Mouse (Mus musculus): ENCODE data around the gene Dpf2. TPM values are rescaled to one million over a fixed set of nuclear protein-coding genes. Genes with fewer than 3 reads are reported as not detected.
A peak's percentile ranks its signal among the peaks of the same experiment; 100 is the strongest.

The Dpf2 gene
- polyA plus RNA-seq, 1 experiment from 2014 or later: 155 TPM

DNA sequence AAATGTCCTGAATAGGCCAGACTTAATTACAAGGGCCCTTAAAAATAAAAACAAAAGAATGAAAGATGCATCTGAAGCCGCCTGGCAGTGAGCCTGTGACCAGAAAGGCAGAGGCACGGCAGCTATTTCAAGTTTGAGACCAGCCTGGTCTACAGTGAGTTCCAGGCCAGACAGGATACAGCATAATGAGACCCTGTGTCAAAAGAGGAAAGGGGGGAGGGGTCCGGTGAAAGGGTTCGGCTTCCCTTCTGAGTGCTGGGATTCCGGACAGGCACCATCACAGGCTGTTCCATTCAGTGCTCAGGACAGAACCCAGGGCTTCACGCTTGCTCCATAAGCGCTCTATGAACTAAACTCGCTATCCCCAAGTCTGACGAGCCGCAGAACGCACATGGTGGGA lies 14.2 kb upstream of the Dpf2 start:
- H3K27ac ChIP-seq (ENCODE audit: low read length): no peak overlapping the region
- no peaks in the 10 kb centered on the region for H3K27me3 ChIP-seq (ENCODE audit: control insufficient read depth, insufficient read depth, low read depth, low read length)
- ATAC-seq (ENCODE audit: low read depth): no peak
- H3K9ac ChIP-seq (ENCODE audit: low read length): no peak overlapping the region
- no peak overlapping the region for H3K4me3 ChIP-seq (ENCODE audit: low read length)
- peaks cover 38% of the 10 kb centered on the region for H3K4me1 ChIP-seq (replicated peaks; ENCODE audit: control insufficient read depth, insufficient read depth, low read length)
- H3K36me3 ChIP-seq (ENCODE audit: control insufficient read depth, insufficient read depth, low read length): no peaks in the 10 kb centered on the region
- WGBS: 66% methylated on average over 11 of the region's 11 CpGs
- H3K4me2 ChIP-seq (ENCODE audit: low read depth, low read length): no peak overlapping the region
- H3K9me3 ChIP-seq (ENCODE audit: control insufficient read depth, low read length): no peaks in the 10 kb centered on the region

DNA sequence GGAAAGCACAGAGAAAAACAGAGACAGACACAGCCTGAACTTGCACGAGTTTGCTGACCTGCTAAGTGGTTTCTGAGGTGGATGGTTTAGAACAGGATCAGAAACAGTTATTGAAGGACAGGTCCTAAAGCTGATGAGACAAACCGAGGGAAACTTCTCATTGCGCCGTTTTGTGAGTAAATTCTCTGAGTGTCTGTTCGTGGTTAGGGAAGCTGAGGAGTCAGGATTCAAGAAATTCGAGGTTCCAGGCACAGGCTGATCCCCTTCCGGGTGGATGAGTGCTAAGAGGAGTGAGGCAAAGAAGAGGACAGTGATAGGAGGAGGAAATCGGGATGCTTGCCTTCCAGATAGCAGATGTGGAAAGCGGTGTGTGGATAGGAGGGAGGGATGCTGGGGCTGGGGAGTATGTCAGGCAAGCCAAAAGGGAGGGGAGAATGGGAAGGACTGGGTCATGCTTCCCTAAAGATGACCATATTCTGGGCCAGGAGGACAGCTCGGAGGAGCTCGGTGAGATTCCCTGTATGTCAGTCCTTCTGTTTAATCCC lies 12.6 kb upstream of the Dpf2 start:
- Histone ChIP-seq H3K9me3 (ENCODE audit: control insufficient read depth, low read length) (no peaks in the 10 kb centered on the region), H3K9ac (ENCODE audit: low read length) (peak overlapping the region; percentile 60), H3K27ac (ENCODE audit: low read length) (peak overlapping the region; percentile 82), H3K4me2 (ENCODE audit: low read depth, low read length) (peak overlapping the region; percentile 77), H3K27me3 (ENCODE audit: control insufficient read depth, insufficient read depth, low read depth, low read length) (no peaks in the 10 kb centered on the region), H3K4me3 (ENCODE audit: low read length) (peak overlapping the region; percentile 73), H3K36me3 (ENCODE audit: control insufficient read depth, insufficient read depth, low read length) (no peaks in the 10 kb centered on the region), H3K4me1 (replicated peaks; ENCODE audit: control insufficient read depth, insufficient read depth, low read length) (peaks cover 48% of the 10 kb centered on the region)
- 27% methylated on average over 11 of the region's 11 CpGs for WGBS
- no peak for ATAC-seq (ENCODE audit: low read depth)

DNA sequence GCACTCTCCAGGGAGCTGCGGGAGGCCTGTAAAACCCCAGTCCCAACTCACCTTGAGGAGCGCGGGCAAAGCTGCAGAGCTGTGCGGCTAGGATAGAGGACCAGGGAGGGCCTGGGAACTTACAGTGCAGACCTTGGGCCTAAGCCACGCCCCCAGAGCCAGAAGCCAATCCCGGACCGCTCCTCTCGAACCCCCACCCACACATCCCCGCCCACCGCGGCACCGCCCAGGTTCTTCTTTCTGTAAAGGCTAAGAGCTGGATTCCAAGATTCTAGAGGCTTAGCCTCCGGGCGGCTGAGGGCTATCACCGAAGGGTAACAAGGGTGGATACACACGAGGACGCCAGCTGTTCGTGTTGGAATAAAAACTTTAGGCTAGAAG lies 11.9 kb upstream of the Dpf2 start, which contains the start of gene Cdc42ep2:
Cdc42ep2 (minus strand) TSS at position 104 of the 381 bp plus-strand sequence.
- peak within 1 kb of the TSS; percentile 77 for H3K4me2 ChIP-seq (ENCODE audit: low read depth, low read length)
- peak within 1 kb of the TSS; percentile 73 for H3K4me3 ChIP-seq (ENCODE audit: low read length)
- peak within 1 kb of the TSS; percentile 75 for H3K9ac ChIP-seq (ENCODE audit: low read length)
- H3K27ac ChIP-seq (ENCODE audit: low read length): peak within 1 kb of the TSS; percentile 94
- H3K9me3 ChIP-seq (ENCODE audit: control insufficient read depth, low read length): no peaks in the 10 kb centered on the region
- peaks cover 41% of the 10 kb centered on the region for H3K4me1 ChIP-seq (replicated peaks; ENCODE audit: control insufficient read depth, insufficient read depth, low read length)
- under 1% methylated on average over 18 of the region's 18 CpGs for WGBS
- ATAC-seq (ENCODE audit: low read depth): peak; percentile 94
- no peaks in the 10 kb centered on the region for H3K27me3 ChIP-seq (ENCODE audit: control insufficient read depth, insufficient read depth, low read depth, low read length)
- no peaks in the 10 kb centered on the region for H3K36me3 ChIP-seq (ENCODE audit: control insufficient read depth, insufficient read depth, low read length)

- Histone ChIP-seq H3K9me3 (ENCODE audit: control insufficient read depth, low read length) (no peaks in the 10 kb centered on the region), H3K27ac (ENCODE audit: low read length) (peak overlapping the region; percentile 94), H3K36me3 (ENCODE audit: control insufficient read depth, insufficient read depth, low read length) (no peaks in the 10 kb centered on the region), H3K4me1 (replicated peaks; ENCODE audit: control insufficient read depth, insufficient read depth, low read length) (peaks cover 36% of the 10 kb centered on the region), H3K4me3 (ENCODE audit: low read length) (peak overlapping the region; percentile 73), H3K4me2 (ENCODE audit: low read depth, low read length) (peak overlapping the region; percentile 77), H3K9ac (ENCODE audit: low read length) (peak overlapping the region; percentile 75), H3K27me3 (ENCODE audit: control insufficient read depth, insufficient read depth, low read depth, low read length) (no peaks in the 10 kb centered on the region)
- peak; percentile 83 for ATAC-seq (ENCODE audit: low read depth)
- under 1% methylated on average over 38 of the region's 38 CpGs for WGBS
Measured at GRCm38 (mm10) chr19:5923990-5924712, 11.3 kb upstream of the Dpf2 start.

GRCm38 (mm10) chr19:5922963-5923362 lies 10.2 kb upstream of the Dpf2 start:
- no peaks in the 10 kb centered on the region for H3K9me3 ChIP-seq (ENCODE audit: control insufficient read depth, low read length)
- no peak overlapping the region for H3K27ac ChIP-seq (ENCODE audit: low read length)
- peak overlapping the region; percentile 43; the same call in 1 of the 2 replicates for H3K9ac ChIP-seq (ENCODE audit: low read length)
- WGBS: 98% methylated on average over 3 of the region's 3 CpGs
- ATAC-seq (ENCODE audit: low read depth): no peak
- H3K36me3 ChIP-seq (ENCODE audit: control insufficient read depth, insufficient read depth, low read length): 0 out of 2 replicates have a peak, but pooled peaks cover 3% of the 10 kb centered on the region
- peaks cover 25% of the 10 kb centered on the region for H3K4me1 ChIP-seq (replicated peaks; ENCODE audit: control insufficient read depth, insufficient read depth, low read length)
- peak overlapping the region; percentile 77 for H3K4me2 ChIP-seq (ENCODE audit: low read depth, low read length)
- H3K27me3 ChIP-seq (ENCODE audit: control insufficient read depth, insufficient read depth, low read depth, low read length): no peaks in the 10 kb centered on the region
- peak overlapping the region; percentile 73; the same call in 1 of the 2 replicates for H3K4me3 ChIP-seq (ENCODE audit: low read length)

DNA sequence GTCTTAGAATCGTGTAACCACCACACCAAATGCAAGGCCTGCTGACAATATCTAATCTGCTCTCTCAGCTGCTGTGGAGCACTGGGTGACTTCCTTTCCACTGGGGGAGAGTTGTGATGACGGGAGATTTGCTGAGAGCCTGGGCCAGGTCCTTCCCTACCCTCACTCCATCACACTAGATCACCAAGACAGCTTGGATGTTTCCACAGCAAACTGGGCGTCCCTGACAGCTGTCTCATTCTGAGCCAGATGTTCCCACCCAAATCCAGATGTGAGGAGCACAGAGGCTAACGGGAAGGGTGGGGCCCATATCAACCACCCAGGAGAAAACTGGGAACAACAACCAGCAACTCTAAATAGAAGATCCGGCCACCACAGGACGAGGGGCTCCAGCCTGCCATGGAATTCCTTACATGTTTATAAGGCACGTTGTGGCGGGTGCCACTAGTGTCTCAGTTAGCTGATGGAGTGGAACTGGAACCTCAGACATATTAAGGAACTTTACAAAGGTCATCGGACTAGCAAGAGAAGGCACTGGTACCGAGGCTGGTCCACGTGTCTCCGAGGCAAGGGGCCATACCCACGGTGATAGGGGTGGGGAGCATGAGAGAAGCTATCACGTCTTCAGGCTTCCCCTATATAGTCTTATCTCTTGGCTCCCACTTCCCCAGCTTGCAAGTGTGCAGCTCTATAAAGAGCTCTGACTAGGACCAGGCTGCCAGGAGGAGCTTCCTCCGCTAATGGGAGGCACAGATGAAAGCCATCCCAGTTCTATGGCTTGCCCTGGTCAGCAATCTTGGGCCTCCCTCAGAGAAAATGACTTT lies 9.5 kb upstream of the Dpf2 start:
- 0 out of 2 replicates have a peak overlapping the region, but pooled peaks have one; percentile 9 for H3K27ac ChIP-seq (ENCODE audit: low read length)
- H3K4me1 ChIP-seq (replicated peaks; ENCODE audit: control insufficient read depth, insufficient read depth, low read length): peaks cover 25% of the 10 kb centered on the region
- no peak for ATAC-seq (ENCODE audit: low read depth)
- 55% methylated on average over 15 of the region's 15 CpGs for WGBS
- peak overlapping the region; percentile 43 for H3K9ac ChIP-seq (ENCODE audit: low read length)
- H3K36me3 ChIP-seq (ENCODE audit: control insufficient read depth, insufficient read depth, low read length): peaks cover 7% of the 10 kb centered on the region
- H3K4me3 ChIP-seq (ENCODE audit: low read length): peak overlapping the region; percentile 73
- H3K9me3 ChIP-seq (ENCODE audit: control insufficient read depth, low read length): no peaks in the 10 kb centered on the region
- H3K27me3 ChIP-seq (ENCODE audit: control insufficient read depth, insufficient read depth, low read depth, low read length): no peaks in the 10 kb centered on the region
- peak overlapping the region; percentile 77 for H3K4me2 ChIP-seq (ENCODE audit: low read depth, low read length)

DNA sequence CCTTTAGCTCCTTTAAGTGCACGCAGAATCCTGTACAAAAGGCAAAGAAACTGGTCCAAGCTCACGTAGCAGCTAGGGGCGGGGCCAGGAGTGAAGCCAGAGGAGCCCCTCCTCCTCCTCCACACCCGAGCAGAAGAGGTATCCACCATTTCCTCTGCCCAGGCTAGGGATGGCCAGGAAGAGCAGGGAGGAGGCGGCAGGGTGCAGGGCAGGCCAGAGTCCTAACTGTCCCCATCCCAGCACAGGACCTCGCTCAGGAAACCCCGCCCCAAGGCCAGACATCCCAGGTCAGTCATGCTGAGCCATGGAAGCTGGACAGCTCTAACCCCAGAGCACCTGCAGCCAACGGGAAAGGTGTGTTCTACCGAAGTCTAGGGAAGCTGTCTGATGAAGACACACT lies 8.9 kb upstream of the Dpf2 start:
- peak overlapping the region; percentile 43; the same call in 1 of the 2 replicates for H3K9ac ChIP-seq (ENCODE audit: low read length)
- H3K4me2 ChIP-seq (ENCODE audit: low read depth, low read length): peak overlapping the region; percentile 77
- H3K9me3 ChIP-seq (ENCODE audit: control insufficient read depth, low read length): no peaks in the 10 kb centered on the region
- 0 out of 2 replicates have a peak overlapping the region, but pooled peaks have one; percentile 9 for H3K27ac ChIP-seq (ENCODE audit: low read length)
- peak overlapping the region; percentile 73 for H3K4me3 ChIP-seq (ENCODE audit: low read length)
- ATAC-seq (ENCODE audit: low read depth): peak; percentile 9
- WGBS: 15% methylated on average over 9 of the region's 9 CpGs
- peaks cover 25% of the 10 kb centered on the region for H3K4me1 ChIP-seq (replicated peaks; ENCODE audit: control insufficient read depth, insufficient read depth, low read length)
- no peaks in the 10 kb centered on the region for H3K27me3 ChIP-seq (ENCODE audit: control insufficient read depth, insufficient read depth, low read depth, low read length)
- peaks cover 13% of the 10 kb centered on the region for H3K36me3 ChIP-seq (ENCODE audit: control insufficient read depth, insufficient read depth, low read length)

- Histone ChIP-seq H3K27ac (ENCODE audit: low read length) (peak overlapping the region; percentile 90), H3K9ac (ENCODE audit: low read length) (peak overlapping the region; percentile 99), H3K27me3 (ENCODE audit: control insufficient read depth, insufficient read depth, low read depth, low read length) (no peaks in the 10 kb centered on the region), H3K36me3 (ENCODE audit: control insufficient read depth, insufficient read depth, low read length) (peaks cover 9% of the 10 kb centered on the region), H3K4me3 (ENCODE audit: low read length) (peak overlapping the region; percentile 94), H3K4me1 (replicated peaks; ENCODE audit: control insufficient read depth, insufficient read depth, low read length) (peaks cover 24% of the 10 kb centered on the region), H3K4me2 (ENCODE audit: low read depth, low read length) (peak overlapping the region; percentile 79), H3K9me3 (ENCODE audit: control insufficient read depth, low read length) (no peaks in the 10 kb centered on the region)
- ATAC-seq (ENCODE audit: low read depth): peak; percentile 97
- under 1% methylated on average over 59 of the region's 59 CpGs for WGBS
Measured at GRCm38 (mm10) chr19:5912103-5913006, 455 bp downstream of the Dpf2 start.
